Mouse (Mus musculus) erythroid progenitor cell, adult 5-6 weeks (primary cell): ENCODE measurements at regions not wholly inside any gene's neighbourhood (a gene's known extent, or its start where the extent isn't known, plus 50 kb on each side); places are given as distances from the start of the nearest gene placed in this dataset.

Source experiments
- ATAC-seq: replicated peaks from 2 replicates; pipeline ENCODE4 v1.8.0; 2016; ENCODE audit warnings: moderate number of reproducible peaks, mild to moderate bottlenecking, moderate TSS enrichment, inconsistent platforms; ENCODE audit not compliant: poor library complexity, low FRiP score, severe bottlenecking

- ATAC-seq, result peak; percentile 57
These were observed 52.6 kb upstream of the Cpsf6 start for GRCm38 (mm10) chr10:117432415-117432814.

GRCm38 (mm10) chr10:117431850-117432249 lies 52.0 kb upstream of the Cpsf6 start:
- no peak for ATAC-seq

GRCm38 (mm10) chr10:117431086-117431619 lies 51.3 kb upstream of the Cpsf6 start:
- no peak for ATAC-seq

GRCm38 (mm10) chr10:117430224-117430884 lies 50.5 kb upstream of the Cpsf6 start:
- ATAC-seq, result no peak

- ATAC-seq, result no peak
These were observed 49.8 kb upstream of the Cpsf6 start for GRCm38 (mm10) chr10:117429459-117430183.
